Mouse (Mus musculus): ENCODE results near the gene Car9. TPM values are rescaled to one million over a fixed set of nuclear protein-coding genes. Genes with fewer than 3 reads are reported as not detected.

Car9 gene
- polyA plus RNA-seq, 1 experiment from 2014 or later = 0.19 TPM

GRCm38 (mm10) chr4:43560243-43560611, 53.5 kb downstream of the Car9 start:
- Histone ChIP-seq H3K27ac (replicated peaks) (no peak overlapping the region), H3K9ac (replicated peaks) (no peak overlapping the region), H3K36me3 (peaks cover 20% of the 10 kb centered on the region), H3K4me3 (no peak overlapping the region), H3K9me3 (no peaks in the 10 kb centered on the region), H3K27me3 (no peaks in the 10 kb centered on the region), H3K4me2 (replicated peaks) (peak overlapping the region; percentile 73), H3K4me1 (peaks cover 53% of the 10 kb centered on the region)
- no peak for ATAC-seq (replicated peaks)
- WGBS = 74% methylated on average over 6 of the region's 6 CpGs

GRCm38 (mm10) chr4:43560976-43561375, 54.2 kb downstream of the Car9 start:
- ATAC-seq (replicated peaks) = no peak
- H3K9me3 ChIP-seq = no peaks in the 10 kb centered on the region
- H3K36me3 ChIP-seq = peaks cover 20% of the 10 kb centered on the region
- peak overlapping the region; percentile 73 for H3K4me2 ChIP-seq (replicated peaks)
- H3K27me3 ChIP-seq = no peaks in the 10 kb centered on the region
- peaks cover 53% of the 10 kb centered on the region for H3K4me1 ChIP-seq
- peak overlapping the region; percentile 95 for H3K9ac ChIP-seq (replicated peaks)
- H3K4me3 ChIP-seq = peak overlapping the region; percentile 90
- WGBS = 47% methylated on average over 2 of the region's 2 CpGs
- no peak overlapping the region for H3K27ac ChIP-seq (replicated peaks)

DNA sequence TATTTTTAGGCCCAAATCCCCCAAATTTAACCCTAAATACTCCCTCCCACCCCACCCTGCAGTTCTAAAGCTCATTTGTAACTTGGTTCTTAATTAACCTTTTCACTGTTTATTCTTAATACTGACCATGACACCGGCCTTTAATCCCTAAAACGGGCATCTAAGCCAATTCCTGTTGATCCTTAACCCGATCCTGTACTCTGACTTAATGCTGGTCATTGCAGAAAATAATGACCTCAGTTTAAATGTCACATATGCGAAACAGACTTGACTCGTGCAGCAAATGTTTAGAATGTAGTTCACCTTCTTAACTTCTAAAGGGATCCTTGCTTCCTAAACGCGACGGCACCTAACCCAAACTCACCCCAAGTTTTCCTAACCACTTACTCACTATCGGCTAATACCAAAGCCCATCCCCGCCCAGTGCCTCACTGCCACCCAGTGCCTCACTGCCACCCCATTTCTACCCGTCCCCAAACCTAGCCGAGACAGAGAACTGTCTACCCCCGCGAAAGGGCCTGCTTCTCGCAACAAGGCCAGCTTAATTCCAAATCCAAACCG, 54.8 kb downstream of the Car9 start:
- Histone ChIP-seq H3K4me3 (peak overlapping the region; percentile 90), H3K27me3 (no peaks in the 10 kb centered on the region), H3K36me3 (peaks cover 20% of the 10 kb centered on the region), H3K4me1 (peaks cover 53% of the 10 kb centered on the region), H3K9ac (replicated peaks) (peak overlapping the region; percentile 95), H3K4me2 (replicated peaks) (peak overlapping the region; percentile 73), H3K9me3 (no peaks in the 10 kb centered on the region), H3K27ac (replicated peaks) (peak overlapping the region; percentile 97)
- peak; percentile 39; the same call in 1 of the 2 replicates for ATAC-seq (replicated peaks)
- WGBS = 2% methylated on average over 16 of the region's 16 CpGs

DNA sequence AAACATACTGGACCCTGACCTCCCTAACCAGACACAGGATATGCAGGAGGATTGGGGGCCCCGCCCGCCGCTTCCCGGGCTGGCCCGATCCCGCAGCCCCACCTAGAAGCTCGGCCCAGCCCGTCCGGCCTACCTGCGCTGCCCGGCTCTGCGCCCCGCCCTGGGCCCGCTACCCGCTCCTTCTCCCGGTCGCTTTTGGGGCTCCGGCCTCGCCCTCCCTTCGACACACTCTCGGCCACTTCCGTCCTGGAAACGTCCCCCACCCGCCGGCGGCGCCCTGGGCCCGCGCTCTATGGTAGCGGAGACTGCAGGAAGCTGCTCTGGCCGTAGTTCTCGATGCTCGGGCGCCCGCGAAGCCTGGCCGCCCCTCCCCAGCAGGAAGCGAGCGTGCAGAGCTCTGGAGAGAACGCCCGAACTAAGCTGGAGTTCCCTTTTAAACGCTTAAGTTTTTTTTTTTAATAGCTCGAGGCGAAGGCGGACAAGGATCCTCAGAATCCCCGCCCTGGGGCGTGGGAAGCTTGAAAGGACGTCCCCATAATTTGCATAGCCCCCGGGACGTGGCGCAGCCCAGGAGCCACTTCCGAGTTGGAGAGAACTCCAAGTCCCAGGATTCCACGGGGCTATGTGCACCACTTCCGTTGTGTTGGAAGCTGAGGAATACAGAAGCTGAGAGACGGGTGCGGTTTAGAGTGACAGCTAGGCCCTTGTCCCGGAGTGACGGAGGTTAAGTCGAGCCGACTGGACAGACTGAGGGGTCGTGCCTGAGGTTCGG, 55.4 kb downstream of the Car9 start, which contains the start of the genes Creb3 and Tln1:
TSS of gene Creb3 (plus strand) at position 336 of the 772 bp plus-strand sequence.
TSS of gene Tln1 (minus strand) at position 695 of the 772 bp plus-strand sequence.
- Histone ChIP-seq H3K27me3 (no peaks in the 10 kb centered on the region), H3K9me3 (no peaks in the 10 kb centered on the region), H3K4me2 (replicated peaks) (peak within 1 kb of the TSS; percentile 73), H3K36me3 (peaks cover 26% of the 10 kb centered on the region), H3K9ac (replicated peaks) (peak within 1 kb of the TSS; percentile 95), H3K4me3 (peak within 1 kb of the TSS; percentile 90), H3K27ac (replicated peaks) (peak within 1 kb of the TSS; percentile 97), H3K4me1 (peaks cover 51% of the 10 kb centered on the region)
- ATAC-seq (replicated peaks) = peak; percentile 97
- under 1% methylated on average over 62 of the region's 62 CpGs for WGBS

DNA sequence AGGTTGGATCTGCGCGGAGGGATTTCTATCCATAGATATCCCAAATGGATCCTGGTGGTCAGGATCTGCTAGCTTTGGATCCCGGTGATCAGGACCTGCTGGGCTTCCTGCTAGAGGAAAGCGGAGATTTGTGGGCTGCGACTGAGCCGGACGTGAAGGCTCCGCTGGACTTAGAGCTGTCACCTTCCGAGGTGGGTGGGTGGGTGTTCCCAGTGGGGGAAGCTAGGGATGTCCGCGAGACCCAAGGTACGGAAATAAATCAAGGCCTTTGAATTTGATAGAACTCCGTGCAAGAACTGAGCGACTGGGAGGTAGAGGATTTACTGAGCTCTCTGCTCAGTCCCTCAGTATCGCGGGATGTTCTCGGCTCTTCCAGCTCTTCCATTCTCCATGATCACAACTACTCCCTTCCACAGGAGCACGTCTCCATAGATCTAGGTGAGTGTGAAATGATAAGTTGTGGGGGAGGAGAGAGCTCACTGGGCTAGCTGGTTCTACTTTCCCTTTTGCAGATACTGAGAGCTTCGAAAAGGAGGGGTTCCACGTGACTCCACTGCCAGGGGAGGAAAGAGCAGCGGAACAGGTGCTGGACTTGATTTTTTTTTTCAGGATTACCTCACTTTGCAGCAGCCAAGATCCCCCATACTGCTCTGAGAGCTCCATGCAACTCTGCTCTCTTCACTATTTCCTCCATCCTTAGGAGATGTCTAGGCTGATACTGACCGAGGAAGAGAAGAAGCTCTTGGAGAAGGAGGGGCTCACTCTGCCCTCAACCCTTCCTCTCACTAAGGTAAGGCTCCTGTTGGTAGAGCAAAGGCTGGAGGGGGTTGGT, 56.2 kb downstream of the Car9 start:
- H3K4me3 ChIP-seq = peak overlapping the region; percentile 90
- H3K9ac ChIP-seq (replicated peaks) = peak overlapping the region; percentile 95
- no peaks in the 10 kb centered on the region for H3K9me3 ChIP-seq
- H3K4me2 ChIP-seq (replicated peaks) = peak overlapping the region; percentile 73
- peaks cover 44% of the 10 kb centered on the region for H3K4me1 ChIP-seq
- no peaks in the 10 kb centered on the region for H3K27me3 ChIP-seq
- ATAC-seq (replicated peaks) = peak; percentile 29
- peaks cover 34% of the 10 kb centered on the region for H3K36me3 ChIP-seq
- peak overlapping the region; percentile 97 for H3K27ac ChIP-seq (replicated peaks)
- 7% methylated on average over 22 of the region's 22 CpGs for WGBS

Other genes starting within 250 kb of the Car9 start
- 0.92 and 0.98 TPM in 2 replicates for gene Atp8b5, start 239.8 kb upstream of the Car9 start, polyA plus RNA-seq (2015; fragmentation: Nextera tagmentation; extraction: Ambion mirVana)
- 59.8 and 64.3 TPM in 2 replicates for gene Rusc2, start 125.0 kb upstream of the Car9 start, polyA plus RNA-seq (2015; fragmentation: Nextera tagmentation; extraction: Ambion mirVana)
- gene Fam166b, start 77.8 kb upstream of the Car9 start, polyA plus RNA-seq (2015; fragmentation: Nextera tagmentation; extraction: Ambion mirVana) = 0.65 and 0.70 TPM in 2 replicates
- gene Tesk1, start 65.0 kb upstream of the Car9 start, polyA plus RNA-seq (2015; fragmentation: Nextera tagmentation; extraction: Ambion mirVana) = 10.7 and 12.5 TPM in 2 replicates
- gene Cd72, start 52.3 kb upstream of the Car9 start, polyA plus RNA-seq (2015; fragmentation: Nextera tagmentation; extraction: Ambion mirVana) = 4.3 TPM in 2 replicates
- not detected in 2 replicates for gene Sit1, start 23.2 kb upstream of the Car9 start, polyA plus RNA-seq (2015; fragmentation: Nextera tagmentation; extraction: Ambion mirVana)
- gene Ccdc107, start 14.1 kb upstream of the Car9 start, polyA plus RNA-seq (2015; fragmentation: Nextera tagmentation; extraction: Ambion mirVana) = 61.0 and 61.8 TPM in 2 replicates
- gene Arhgef39, start 7.3 kb upstream of the Car9 start, polyA plus RNA-seq (2015; fragmentation: Nextera tagmentation; extraction: Ambion mirVana) = 17.5 and 25.3 TPM in 2 replicates
- gene Tpm2, start 16.8 kb downstream of the Car9 start, polyA plus RNA-seq (2015; fragmentation: Nextera tagmentation; extraction: Ambion mirVana) = 9.7 and 9.8 TPM in 2 replicates
- gene Creb3, start 55.4 kb downstream of the Car9 start, polyA plus RNA-seq (2015; fragmentation: Nextera tagmentation; extraction: Ambion mirVana) = 77.7 and 78.8 TPM in 2 replicates
- 53.2 and 54.2 TPM in 2 replicates for gene Tln1, start 55.7 kb downstream of the Car9 start, polyA plus RNA-seq (2015; fragmentation: Nextera tagmentation; extraction: Ambion mirVana)
- 21.5 and 28.2 TPM in 2 replicates for gene Rgp1, start 71.7 kb downstream of the Car9 start, polyA plus RNA-seq (2015; fragmentation: Nextera tagmentation; extraction: Ambion mirVana)
- 59.1 and 61.0 TPM in 2 replicates for gene Gba2, start 71.9 kb downstream of the Car9 start, polyA plus RNA-seq (2015; fragmentation: Nextera tagmentation; extraction: Ambion mirVana)
- 0.56 and 0.81 TPM in 2 replicates for gene Msmp, start 77.5 kb downstream of the Car9 start, polyA plus RNA-seq (2015; fragmentation: Nextera tagmentation; extraction: Ambion mirVana)
- gene Npr2, start 125.0 kb downstream of the Car9 start, polyA plus RNA-seq (2015; fragmentation: Nextera tagmentation; extraction: Ambion mirVana) = 12.7 and 15.4 TPM in 2 replicates
- gene Spag8, start 146.6 kb downstream of the Car9 start, polyA plus RNA-seq (2015; fragmentation: Nextera tagmentation; extraction: Ambion mirVana) = 4.3 and 6.7 TPM in 2 replicates
- 65.5 and 74.0 TPM in 2 replicates for gene Hint2, start 149.5 kb downstream of the Car9 start, polyA plus RNA-seq (2015; fragmentation: Nextera tagmentation; extraction: Ambion mirVana)
- gene Tmem8b, start 162.0 kb downstream of the Car9 start, polyA plus RNA-seq (2015; fragmentation: Nextera tagmentation; extraction: Ambion mirVana) = 16.2 TPM in 2 replicates
- gene Fam221b, start 162.2 kb downstream of the Car9 start, polyA plus RNA-seq (2015; fragmentation: Nextera tagmentation; extraction: Ambion mirVana) = 1.6 and 1.7 TPM in 2 replicates
- not detected in 2 replicates for gene Olfr70, start 193.8 kb downstream of the Car9 start, polyA plus RNA-seq (2015; fragmentation: Nextera tagmentation; extraction: Ambion mirVana)
- not detected in 2 replicates for gene Olfr71, start 203.3 kb downstream of the Car9 start, polyA plus RNA-seq (2015; fragmentation: Nextera tagmentation; extraction: Ambion mirVana)
- gene Hrct1, start 220.2 kb downstream of the Car9 start, polyA plus RNA-seq (2015; fragmentation: Nextera tagmentation; extraction: Ambion mirVana) = 0.19 and 0.42 TPM in 2 replicates
- 0.08 TPM in 1 of 2 replicates, not detected in the other for gene Spaar, start 223.1 kb downstream of the Car9 start, polyA plus RNA-seq (2015; fragmentation: Nextera tagmentation; extraction: Ambion mirVana)

All from forebrain, embryonic 15.5 days (tissue).